Comparison of ENCODE assay signal across 15 mouse cellular contexts in genomic region chr8:116334101-116334500, GRCm38 (mm10).
"Had no signal": no experiment of that assay in that cellular context is flagged by ENCODE, and none has a peak within 500 bp of the region (broad histone marks: within the 10 kb centered on the region; RNA-seq: fewer than 3 reads in every experiment).

No protein-coding gene starts in this region.

- H3K4me2 ChIP-seq: liver, embryonic 13.5 days; lung, embryonic 15.5 days; midbrain, embryonic 12.5 days; stomach, embryonic 15.5 days had no signal

- H3K4me3 ChIP-seq: left cerebral cortex, adult 2 months; limb, embryonic 10.5 days; liver, embryonic 13.5 days; lung, embryonic 15.5 days; megakaryocyte, embryonic 14.5 days; midbrain, embryonic 12.5 days; stomach, embryonic 15.5 days had no signal

- H3K9me3 ChIP-seq: limb, embryonic 10.5 days; liver, embryonic 13.5 days; lung, embryonic 15.5 days; midbrain, embryonic 12.5 days; stomach, embryonic 15.5 days had no signal

- ATAC-seq: liver, postnatal 0 days had no signal

- H3K27me3 ChIP-seq: liver, embryonic 13.5 days; lung, embryonic 15.5 days; megakaryocyte, embryonic 14.5 days; midbrain, embryonic 12.5 days; stomach, embryonic 15.5 days had no signal

- DNase-seq: kidney, postnatal 25 days; liver, embryonic 13.5 days; liver, postnatal 0 days; lung, postnatal 14 days; right cerebral cortex, adult 18-20 months; spleen, adult 18-20 months; thymus, adult 2 months; thymus, postnatal 25 days had no signal

- H3K4me1 ChIP-seq: limb, embryonic 10.5 days; liver, embryonic 13.5 days; lung, embryonic 15.5 days; megakaryocyte, embryonic 14.5 days; stomach, embryonic 15.5 days had no signal

- H3K9ac ChIP-seq: liver, embryonic 13.5 days; liver, postnatal 0 days; lung, embryonic 15.5 days; midbrain, embryonic 12.5 days; stomach, embryonic 15.5 days had no signal

- H3K27ac ChIP-seq: left cerebral cortex, adult 2 months; limb, embryonic 10.5 days; liver, embryonic 13.5 days; lung, embryonic 15.5 days; macrophage; midbrain, embryonic 12.5 days; stomach, embryonic 15.5 days had no signal

- H3K36me3 ChIP-seq: limb, embryonic 10.5 days; liver, embryonic 13.5 days; lung, embryonic 15.5 days; midbrain, embryonic 12.5 days; stomach, embryonic 15.5 days had no signal
